Mouse (Mus musculus): ENCODE data around the gene Serp1.
A peak's percentile ranks its signal among the peaks of the same experiment; 100 is the strongest.

The Serp1 gene

DNA sequence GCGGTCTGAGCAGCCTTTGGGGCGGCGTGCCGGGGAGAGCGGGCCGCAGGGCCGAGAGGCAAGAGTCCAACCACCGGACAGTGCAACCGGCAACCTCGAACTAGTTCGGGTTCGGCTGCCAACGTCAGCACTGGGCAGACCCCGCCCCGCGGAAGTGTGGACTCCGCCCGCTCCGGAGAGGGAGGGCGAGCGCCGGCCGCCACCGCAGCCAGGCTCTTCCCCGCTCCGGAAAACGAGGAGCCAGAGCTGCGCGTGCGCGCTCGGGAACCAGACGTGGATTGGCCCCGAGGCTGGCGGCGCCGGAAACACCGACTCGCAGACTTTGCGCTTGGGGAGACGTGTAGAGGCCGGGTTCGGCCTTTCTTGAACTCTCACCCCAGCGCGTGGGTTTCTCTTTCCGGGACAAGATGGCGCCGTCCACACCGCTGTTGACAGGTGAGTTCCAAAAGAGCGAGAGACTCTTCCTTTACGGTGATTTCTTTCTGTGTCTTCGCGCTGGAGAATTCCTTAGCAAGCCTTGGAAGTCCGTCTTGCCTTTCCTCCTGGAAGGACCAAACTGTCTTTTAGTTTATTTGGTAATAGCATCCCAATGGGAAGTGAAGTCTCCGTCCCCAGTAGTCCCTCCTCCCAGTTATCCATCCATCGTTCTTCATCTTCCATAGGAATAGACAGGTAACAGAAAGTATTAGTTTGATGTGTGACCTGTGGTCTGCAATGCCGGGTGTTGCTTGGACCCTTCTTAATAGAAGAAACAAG is at the start of gene Serp1, which contains the start of gene Eif2a:
TSS of gene Serp1 (minus strand) at position 241 of the 756 bp plus-strand sequence.
TSS of gene Eif2a (plus strand) at position 170 of the 756 bp plus-strand sequence.
- peak; percentile 99 for DNase-seq (ENCODE audit: low spot score in 2 of 2)

DNA sequence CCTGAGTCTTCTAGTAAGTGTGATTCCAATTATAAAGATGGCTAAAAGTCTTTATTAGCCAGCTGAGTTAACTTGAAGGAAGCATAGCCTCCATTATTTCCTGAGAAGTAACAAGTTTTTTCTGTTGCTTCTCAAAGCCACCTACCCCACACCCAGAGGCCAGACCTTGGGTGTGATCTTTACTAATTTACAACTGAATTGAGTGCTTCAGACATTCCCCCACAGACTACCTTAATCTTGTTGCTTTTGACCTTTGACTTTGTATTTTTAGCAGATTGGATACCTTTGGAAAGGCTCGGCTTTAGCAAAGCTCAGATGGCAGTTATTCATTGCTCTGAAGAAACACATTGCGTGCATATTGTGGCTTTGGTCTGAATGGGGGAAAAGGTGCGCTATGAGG is 45.1 kb upstream of the Serp1 start:
- DNase-seq (ENCODE audit: low spot score in 2 of 2) = no peak

DNA sequence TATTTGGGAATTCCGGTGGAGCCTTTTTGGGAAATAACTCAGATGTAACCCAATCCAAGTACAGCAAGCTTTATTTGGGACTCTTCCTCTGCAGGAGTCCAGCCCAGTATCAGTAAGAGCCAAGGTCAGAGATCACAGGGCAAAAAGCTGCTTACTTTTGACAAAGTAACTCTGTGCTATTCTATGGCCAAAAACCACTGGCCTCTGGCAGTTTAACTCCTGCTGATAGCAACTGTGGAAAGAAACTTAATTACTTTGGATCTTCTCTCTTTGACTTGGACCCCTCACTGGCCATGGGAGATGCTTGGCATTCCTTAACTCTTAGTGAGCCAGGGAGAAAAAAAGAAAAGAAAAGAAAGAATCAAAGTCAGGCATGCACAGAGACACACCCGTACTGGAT is 35.7 kb upstream of the Serp1 start:
- peak; percentile 30 to 60 for DNase-seq (ENCODE audit: low spot score in 2 of 2)

GRCm38 (mm10) chr3:58559887-58560286 is 34.2 kb upstream of the Serp1 start:
- DNase-seq (ENCODE audit: low spot score in 2 of 2) = no peak

DNA sequence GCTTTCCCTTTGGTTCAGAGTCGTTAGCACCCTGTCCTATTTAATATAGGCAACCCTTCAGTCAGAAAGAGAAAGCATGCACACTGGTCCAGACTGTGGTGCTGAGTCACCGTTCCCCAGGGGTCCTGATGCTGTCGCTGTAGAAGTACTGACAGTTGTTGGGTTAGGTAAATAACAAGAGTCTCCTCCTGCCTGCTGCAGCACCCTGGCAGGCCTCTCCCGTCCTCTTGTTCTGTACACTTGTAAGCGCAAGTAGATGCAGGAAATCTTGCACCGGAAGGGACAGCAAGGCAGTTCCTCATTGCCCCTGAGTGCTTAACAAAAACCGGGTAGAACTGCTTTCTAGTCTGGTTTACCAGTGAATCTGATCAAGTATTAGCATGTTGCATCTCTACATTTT is 31.0 kb upstream of the Serp1 start:
- DNase-seq (ENCODE audit: low spot score in 2 of 2) = no peak

- no peak for DNase-seq (ENCODE audit: low spot score in 2 of 2)
Observed at GRCm38 (mm10) chr3:58552001-58552811, 26.5 kb upstream of the Serp1 start.

DNA sequence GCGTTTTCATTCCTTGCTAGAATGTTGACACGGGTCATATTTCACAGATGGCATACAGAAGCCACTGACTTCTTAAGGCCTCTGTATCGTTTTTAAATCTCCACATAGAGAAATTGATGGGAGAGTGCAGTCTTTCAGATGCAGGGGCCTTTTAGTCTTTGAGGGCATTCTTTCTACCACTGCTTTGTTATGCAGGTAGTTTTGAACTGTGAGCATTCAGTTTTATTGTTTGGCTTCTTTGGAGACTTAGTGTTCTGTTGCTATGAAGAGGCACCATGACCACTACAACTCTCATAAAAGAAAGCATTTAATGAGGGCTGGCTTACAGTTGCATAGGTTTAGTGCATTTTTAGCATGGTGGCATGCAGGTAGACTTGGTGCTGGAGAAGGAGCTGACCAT is 10.9 kb upstream of the Serp1 start:
- DNase-seq (ENCODE audit: low spot score in 2 of 2) = no peak

DNA sequence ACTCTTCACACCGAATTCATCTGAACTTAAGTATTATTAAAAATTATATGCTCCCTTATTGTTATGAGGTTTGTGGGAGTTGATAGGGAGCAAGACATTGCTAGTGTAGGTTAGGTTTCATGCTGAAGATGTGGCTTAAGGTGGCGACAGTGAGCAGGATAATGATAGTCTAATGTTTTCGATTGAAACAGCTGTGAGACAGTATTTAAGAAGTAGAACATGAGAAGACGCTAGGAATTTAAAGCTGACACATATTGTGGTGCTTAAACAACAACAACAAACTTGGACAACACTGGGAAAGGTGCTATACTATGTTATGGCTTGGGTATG is 681 bp upstream of the Serp1 start:
- no peak for DNase-seq (ENCODE audit: low spot score in 2 of 2)

- DNase-seq (ENCODE audit: low spot score in 2 of 2) = no peak
Observed at GRCm38 (mm10) chr3:58525166-58525565, 526 bp downstream of the Serp1 start.

DNA sequence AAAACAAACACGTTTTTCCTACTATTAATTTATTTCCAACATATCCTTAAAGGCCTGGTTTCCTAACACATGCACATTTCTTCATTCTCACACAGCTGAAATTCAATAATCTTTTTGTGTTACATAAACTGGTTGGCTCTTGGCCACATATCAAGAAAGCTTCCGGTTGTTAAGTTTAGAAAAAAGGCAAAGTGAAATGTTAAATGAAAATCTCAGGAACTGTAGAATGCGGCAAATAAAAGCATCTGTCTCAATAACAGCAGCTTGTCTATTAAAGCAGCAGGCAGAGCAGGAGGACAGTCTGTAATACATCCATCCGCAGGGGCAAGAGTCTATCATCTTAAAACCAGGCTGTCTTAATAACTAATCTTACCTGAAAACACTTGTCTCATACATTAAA is 1.4 kb downstream of the Serp1 start:
- no peak for DNase-seq (ENCODE audit: low spot score in 2 of 2)

DNA sequence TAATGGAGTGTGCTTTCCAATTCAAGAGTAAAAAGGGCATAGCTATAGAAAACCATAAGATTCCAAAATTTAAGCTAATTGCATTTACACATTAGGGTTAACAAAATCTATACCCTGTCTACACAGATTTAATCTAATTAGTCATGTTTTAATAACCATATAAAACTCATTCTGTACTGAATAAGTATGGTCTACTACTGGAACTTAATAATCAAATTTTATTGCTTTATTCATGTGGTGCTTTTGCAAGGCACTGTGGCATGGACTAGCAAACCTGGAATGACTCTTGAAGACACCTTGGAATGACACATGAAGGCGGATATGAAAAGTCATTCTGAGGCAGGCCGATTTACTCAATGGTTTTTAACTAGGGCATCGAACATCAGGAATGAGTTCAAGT is 2.3 kb downstream of the Serp1 start:
- DNase-seq (ENCODE audit: low spot score in 2 of 2) = no peak

DNA sequence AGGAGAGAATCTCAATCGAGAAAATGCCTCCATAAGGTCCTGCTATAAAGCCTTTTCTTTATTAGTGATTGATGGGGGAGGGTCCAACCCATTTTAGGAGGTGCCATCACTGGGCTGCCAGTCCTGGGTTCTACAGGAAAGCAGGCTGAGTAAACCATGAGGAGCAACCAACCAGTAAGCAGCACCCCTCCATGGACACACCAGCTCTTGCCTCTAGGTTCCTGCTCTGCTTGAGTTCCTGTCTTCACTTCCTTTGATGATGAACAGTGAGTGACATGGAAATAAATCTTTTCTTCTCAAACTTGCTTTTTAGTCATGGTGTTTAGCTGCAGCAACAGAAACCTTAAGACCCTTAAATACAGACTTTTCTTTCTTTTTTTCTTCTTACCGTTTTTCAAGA is 4.3 kb downstream of the Serp1 start:
- DNase-seq (ENCODE audit: low spot score in 2 of 2) = no peak

DNA sequence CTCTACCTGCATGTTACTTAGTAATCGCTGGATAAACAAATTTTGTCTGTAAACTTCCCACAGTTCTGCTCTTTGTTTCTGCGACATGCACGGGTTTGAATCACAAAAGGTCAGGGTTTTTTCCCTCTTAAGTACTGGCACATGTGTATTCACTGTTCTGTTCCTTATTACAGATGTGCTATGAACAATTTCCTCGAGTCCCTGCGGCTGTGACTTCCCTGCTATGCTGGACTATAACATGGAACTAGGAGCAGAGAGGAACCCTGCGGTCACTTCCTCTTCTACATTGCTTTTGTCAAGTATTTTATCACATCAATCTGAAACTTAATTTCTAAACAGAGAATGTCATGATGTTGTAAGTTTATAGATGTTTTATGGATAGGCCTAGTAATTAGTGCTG is 5.4 kb downstream of the Serp1 start:
- peak in 1 of 2 experiments; percentile 21 for DNase-seq (ENCODE audit: low spot score in 2 of 2)

DNA sequence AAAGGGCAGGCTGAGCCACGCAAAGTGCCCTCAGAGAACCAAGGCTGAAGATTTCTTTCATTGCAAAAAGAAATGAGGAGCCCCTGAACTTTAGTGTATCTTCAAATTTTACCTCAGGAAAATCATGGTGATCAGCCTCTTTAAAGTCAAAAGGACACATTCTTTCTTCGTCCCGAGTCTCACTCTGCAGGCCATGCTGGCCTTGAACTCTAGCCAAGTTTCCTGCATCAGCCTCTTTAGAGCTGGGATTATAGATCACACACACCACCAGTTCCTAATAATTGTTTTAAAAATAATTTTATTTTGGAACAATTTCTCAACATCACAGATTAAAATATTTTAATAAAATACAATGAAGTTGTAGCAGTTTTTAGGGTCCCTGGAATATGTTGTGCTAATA is 6.2 kb downstream of the Serp1 start:
- no peak for DNase-seq (ENCODE audit: low spot score in 2 of 2)

GRCm38 (mm10) chr3:58518962-58519361 is 6.7 kb downstream of the Serp1 start:
- no peak for DNase-seq (ENCODE audit: low spot score in 2 of 2)

DNA sequence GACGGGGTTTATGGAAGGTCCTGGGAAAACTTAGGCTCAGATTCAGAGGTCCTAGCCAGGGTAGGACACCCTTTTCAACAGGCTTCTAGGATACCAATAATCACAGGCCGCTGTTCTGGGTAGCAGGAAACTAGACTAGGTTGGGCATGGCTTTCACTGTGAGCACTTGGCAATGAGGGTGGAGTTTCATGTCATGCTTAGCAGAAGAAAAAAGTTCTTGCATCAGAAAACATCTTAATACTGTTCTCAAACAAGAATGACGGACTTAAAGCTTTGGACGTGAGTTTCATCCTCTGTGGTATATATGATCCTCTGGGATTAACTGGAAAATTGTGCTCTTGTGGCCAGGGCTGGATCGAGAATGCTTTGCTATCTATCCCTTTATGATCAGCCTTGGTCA is 7.9 kb downstream of the Serp1 start:
- no peak for DNase-seq (ENCODE audit: low spot score in 2 of 2)

- no peak for DNase-seq (ENCODE audit: low spot score in 2 of 2)
Observed at GRCm38 (mm10) chr3:58517258-58517657, 8.4 kb downstream of the Serp1 start.

DNA sequence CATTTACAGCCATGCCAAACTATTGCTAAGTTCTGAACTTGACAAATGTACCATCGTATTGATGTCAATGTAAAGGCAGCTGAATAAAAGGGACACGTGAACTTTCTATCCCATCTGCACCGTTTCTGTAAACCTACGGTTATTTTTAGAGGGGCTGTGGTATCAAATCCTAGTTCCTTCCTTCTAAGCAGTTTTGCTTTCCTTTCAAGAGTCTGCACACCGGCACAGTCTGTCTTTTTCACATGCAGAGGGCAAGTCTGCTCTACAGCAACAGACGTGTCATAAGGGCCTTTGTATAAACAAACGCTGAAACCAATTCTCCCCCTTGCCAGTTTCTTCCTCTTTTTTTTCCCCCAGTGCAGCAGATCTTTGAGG is 9.1 kb downstream of the Serp1 start:
- DNase-seq (ENCODE audit: low spot score in 2 of 2) = peak in 1 of 2 experiments; percentile 32

- DNase-seq (ENCODE audit: low spot score in 2 of 2) = no peak
Observed at GRCm38 (mm10) chr3:58515947-58516601, 9.6 kb downstream of the Serp1 start.

GRCm38 (mm10) chr3:58513483-58513882 is 12.2 kb downstream of the Serp1 start:
- no peak for DNase-seq (ENCODE audit: low spot score in 2 of 2)

GRCm38 (mm10) chr3:58512740-58513139 is 13.0 kb downstream of the Serp1 start:
- DNase-seq (ENCODE audit: low spot score in 2 of 2) = no peak

DNA sequence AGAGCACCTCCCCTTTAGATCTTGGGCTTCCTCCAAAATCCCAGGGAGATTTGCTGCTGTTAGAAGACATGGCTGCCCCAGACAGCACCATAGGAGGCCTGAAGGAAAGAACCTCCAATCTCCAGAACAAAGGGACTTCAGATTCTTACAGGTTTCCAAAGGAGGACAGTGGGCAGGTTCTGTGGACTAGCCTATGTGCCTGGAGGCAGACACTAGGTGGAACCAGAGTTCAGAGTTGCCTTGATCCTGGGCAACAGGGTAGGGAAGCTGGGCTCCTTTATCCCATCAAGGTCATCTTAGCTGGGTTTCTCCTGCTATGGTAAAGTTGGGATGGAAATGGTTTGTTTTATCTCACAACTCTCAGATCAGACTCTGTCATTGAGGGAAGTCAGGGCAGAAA is 14.1 kb downstream of the Serp1 start:
- no peak for DNase-seq (ENCODE audit: low spot score in 2 of 2)
